Mouse (Mus musculus) neural tube, embryonic 10.5 days (tissue): ENCODE data around the gene Depdc7.

Experiments used
- DNase-seq: peaks from one replicate; pipeline ENCODE4 v3.0.0-alpha.2; 2017; ENCODE audit warnings: low spot score; ENCODE audit errors: extremely low spot score

The Depdc7 gene

GRCm38 (mm10) chr2:104716279-104716678, 26.4 kb downstream of the Depdc7 start, which contains the start of gene Pin1rt1:
TSS of gene Pin1rt1 (minus strand) at chr2:104716379.
- DNase-seq: no peak

- peak; percentile 16 for DNase-seq
These were observed 28.4 kb downstream of the Depdc7 start for GRCm38 (mm10) chr2:104714254-104714691.

GRCm38 (mm10) chr2:104712486-104712809, 30.2 kb downstream of the Depdc7 start:
- DNase-seq: no peak

GRCm38 (mm10) chr2:104711585-104712485, 30.8 kb downstream of the Depdc7 start, which contains the start of gene Tcp11l1:
TSS of gene Tcp11l1 (minus strand) at chr2:104712169.
- peak; percentile 81 for DNase-seq

- DNase-seq: no peak
These were observed 31.9 kb downstream of the Depdc7 start for GRCm38 (mm10) chr2:104710670-104711370.

GRCm38 (mm10) chr2:104709786-104710337, 32.8 kb downstream of the Depdc7 start:
- no peak for DNase-seq

GRCm38 (mm10) chr2:104704355-104704754, 38.3 kb downstream of the Depdc7 start:
- no peak for DNase-seq

- no peak for DNase-seq
These were observed 39.5 kb downstream of the Depdc7 start for GRCm38 (mm10) chr2:104703158-104703557.

GRCm38 (mm10) chr2:104699659-104700058, 43.0 kb downstream of the Depdc7 start:
- no peak for DNase-seq

GRCm38 (mm10) chr2:104692551-104692950, 50.1 kb downstream of the Depdc7 start:
- no peak for DNase-seq

GRCm38 (mm10) chr2:104690720-104691119, 52.0 kb downstream of the Depdc7 start:
- no peak for DNase-seq

- DNase-seq: no peak
These were observed 54.0 kb downstream of the Depdc7 start for GRCm38 (mm10) chr2:104688724-104689123.

GRCm38 (mm10) chr2:104688321-104688720, 54.4 kb downstream of the Depdc7 start:
- DNase-seq: no peak

- DNase-seq: no peak
These were observed 55.4 kb downstream of the Depdc7 start for GRCm38 (mm10) chr2:104687261-104687660.

- peak; percentile 81 for DNase-seq
These were observed 57.3 kb downstream of the Depdc7 start for GRCm38 (mm10) chr2:104685418-104685817.

- no peak for DNase-seq
These were observed 57.9 kb downstream of the Depdc7 start for GRCm38 (mm10) chr2:104684771-104685170.

GRCm38 (mm10) chr2:104677326-104677725, 65.4 kb downstream of the Depdc7 start:
- no peak for DNase-seq
